Mouse (Mus musculus) spleen, embryonic (tissue): Measurements from ENCODE around the gene Shank2.

Source experiments
- CTCF ChIA-PET: fragments of 350-600 bp; sonication (Branson Sonifier 250); formaldehyde crosslinking; loops from one replicate; lab custom pipeline; 2022; lab: Charles Lee

The Shank2 gene

DNA sequence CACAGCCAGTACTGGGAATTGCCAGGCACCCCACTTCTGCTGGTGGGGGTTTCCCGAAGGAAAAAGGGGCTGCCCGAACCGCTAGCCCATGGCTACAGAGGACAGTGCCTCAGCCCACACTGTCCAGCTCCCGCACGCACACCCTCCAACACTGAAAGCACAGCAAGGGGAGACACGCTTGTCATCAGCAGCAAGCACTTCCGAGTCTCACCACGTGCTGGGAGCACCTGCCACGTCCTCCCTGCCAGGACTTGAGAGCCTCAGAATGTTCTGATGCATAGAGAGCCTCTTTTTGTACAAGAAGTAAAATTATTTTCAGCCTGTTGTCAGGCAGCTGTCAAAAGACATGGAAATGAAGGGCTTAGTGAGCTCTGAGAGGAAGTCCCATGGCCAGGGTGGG is 169.0 kb downstream of the Shank2 start:
- CTCF ChIA-PET = no interaction called here

GRCm38 (mm10) chr7:144173869-144174268 is 172.1 kb downstream of the Shank2 start:
- CTCF ChIA-PET = no interaction called here

DNA sequence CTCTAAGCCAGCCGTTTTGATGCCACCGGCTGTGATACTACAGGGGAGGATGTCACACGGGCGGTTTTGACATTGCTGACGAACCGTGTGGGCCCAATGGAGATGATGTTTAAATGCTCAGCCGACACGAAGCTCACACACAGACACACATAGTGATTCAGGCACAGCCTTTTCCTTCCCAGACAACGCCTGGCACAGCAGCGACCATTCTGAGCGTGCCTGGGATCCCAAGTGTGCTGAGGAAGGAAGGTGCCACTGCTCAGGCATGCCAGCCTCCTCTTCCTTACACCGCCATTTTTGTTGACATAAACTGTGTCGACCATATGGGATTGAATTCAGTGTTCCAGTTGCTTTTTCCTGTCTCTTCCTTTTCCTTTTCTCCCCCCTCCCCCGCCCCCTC is 172.6 kb downstream of the Shank2 start:
- CTCF ChIA-PET = no interaction called here

GRCm38 (mm10) chr7:144175025-144175424 is 173.3 kb downstream of the Shank2 start:
- CTCF ChIA-PET = no interaction called here

DNA sequence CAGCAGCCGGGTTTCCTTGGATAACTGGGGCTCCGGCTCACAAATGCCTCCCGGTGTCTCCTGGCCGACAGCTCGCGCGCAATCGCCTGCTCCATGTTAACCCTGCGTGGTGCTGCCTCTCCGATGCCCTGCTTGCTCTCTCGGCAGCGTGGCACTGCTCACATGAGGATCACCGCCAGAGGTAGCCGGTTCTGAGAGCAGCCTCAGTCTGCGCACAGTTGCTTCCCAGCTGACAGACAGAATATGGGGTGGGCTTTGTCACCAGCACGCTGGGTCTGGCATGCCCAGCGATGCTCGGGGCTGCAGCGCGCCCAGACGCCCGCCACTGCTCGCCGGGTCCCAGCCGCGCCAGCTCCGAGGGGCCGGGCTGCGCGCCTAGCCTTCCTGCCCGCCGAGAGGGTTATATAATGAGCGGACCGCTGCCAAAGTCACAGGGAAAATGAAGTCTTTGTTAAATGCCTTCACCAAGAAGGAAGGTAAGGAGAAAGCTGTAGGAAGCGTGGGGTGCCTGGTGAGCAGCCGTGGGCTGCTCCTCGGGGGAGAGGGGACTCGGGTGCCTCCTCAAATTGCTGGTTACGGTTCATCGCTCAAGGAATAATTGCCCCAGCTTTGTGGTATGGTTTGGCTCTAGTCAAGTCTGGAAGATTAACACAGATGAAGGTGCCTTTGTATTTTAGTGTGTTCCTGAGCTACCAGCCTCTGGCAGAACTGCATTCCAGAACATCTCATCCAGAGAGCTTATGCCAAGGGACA is 173.9 kb downstream of the Shank2 start:
- CTCF ChIA-PET = no interaction called here

- CTCF ChIA-PET = no interaction called here
Measured at GRCm38 (mm10) chr7:144176234-144176730, 174.6 kb downstream of the Shank2 start.

- CTCF ChIA-PET = no interaction called here
Measured at GRCm38 (mm10) chr7:144179436-144179835, 177.7 kb downstream of the Shank2 start.

GRCm38 (mm10) chr7:144180885-144181284 is 179.2 kb downstream of the Shank2 start:
- CTCF ChIA-PET = no interaction called here

DNA sequence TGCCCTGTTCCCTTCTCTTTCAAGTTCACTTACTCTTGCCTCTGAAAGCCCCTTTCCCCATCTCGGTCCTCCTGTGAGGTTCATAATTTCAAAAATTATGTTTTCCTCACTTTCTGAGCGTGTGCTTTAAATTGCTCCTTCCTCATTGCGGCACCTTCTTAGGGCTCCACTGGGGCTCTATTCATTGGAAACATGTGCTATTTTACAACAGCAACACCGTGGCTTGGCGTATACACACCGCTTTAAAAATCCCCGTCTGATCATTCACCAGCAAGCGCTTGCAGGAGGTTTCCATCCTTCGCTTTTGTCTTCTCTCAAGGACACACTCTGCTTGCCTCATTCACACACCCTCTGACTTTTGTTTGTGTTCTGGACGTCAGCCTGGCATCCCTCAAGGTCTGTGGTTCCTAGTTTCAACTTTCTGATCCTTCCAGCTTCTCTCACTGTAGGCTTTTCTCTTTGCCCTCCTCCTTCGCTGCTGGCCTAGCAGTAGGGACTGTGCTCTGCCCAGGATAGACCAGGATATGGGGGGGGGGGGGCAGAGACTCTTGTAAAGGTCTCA is 186.2 kb downstream of the Shank2 start:
- CTCF ChIA-PET = no interaction called here

DNA sequence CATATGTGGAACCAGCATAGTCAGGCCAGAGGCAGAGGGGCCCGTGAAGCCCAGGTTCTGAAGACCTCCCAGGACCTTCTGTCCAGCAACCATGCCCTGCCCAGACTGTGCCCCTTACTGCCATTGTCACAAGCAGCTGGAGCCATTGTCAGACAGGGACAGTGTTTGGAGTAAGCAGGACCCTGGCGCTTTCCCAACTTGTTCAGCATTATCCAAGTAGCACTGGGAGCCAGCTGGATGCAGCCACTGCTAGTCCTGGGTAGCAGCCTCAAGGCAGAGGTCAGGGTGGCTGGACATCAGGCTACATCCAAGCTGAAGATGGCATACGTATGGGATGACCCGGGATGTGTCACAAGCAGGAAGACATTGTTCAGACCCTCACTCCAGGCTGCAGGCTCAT is 187.7 kb downstream of the Shank2 start:
- CTCF ChIA-PET = no interaction called here

DNA sequence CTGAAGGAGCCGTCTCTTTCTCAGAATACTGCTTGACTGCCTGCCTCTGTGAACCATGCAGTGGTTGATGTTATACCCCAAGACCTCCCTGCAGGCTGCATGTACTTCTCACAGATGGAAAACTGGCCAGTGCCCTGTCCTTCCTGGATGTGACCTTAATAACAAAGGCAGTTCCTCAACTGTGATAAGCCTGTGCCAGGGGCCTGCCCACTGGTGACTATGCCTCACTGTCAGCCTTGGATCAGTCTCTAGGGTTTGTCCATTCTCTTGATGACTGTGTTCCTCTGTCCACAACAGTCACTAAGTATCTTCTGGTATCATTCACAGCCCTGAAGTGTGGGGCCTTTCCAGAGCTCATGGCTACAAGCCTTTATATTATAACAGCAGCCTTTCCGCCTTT is 196.8 kb downstream of the Shank2 start:
- CTCF ChIA-PET = no interaction called here

DNA sequence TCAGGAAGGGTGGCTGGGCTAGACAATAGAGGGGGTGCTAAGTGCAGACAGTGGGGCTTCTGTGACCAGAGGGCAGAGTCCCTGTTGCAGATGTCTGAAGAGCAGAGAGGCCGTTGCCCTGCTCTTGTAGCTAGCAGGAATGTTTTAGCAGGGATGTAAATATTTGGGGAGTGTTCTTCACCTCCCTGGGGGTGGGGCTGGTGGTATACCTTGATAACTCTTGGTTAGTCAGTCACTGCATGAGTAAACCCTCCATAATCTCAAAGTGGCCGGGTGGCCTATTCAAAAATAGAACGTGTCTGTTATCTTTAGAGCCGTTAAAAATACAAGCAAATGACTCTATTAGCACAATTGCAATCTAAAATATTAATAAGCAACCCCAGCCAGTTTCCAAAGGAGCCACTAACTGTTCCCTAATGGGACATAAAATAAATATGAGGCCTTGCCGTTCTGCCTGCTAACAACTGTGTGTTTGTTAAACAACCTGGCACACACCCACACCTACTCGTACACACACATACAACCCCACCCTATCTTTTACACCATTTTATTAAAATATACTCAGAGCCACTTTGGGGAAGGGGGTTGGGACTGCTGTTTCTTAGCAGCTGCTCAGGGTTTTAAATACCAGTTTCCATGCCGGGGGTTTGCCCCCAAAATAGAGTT is 200.4 kb downstream of the Shank2 start:
- CTCF ChIA-PET = no interaction called here

DNA sequence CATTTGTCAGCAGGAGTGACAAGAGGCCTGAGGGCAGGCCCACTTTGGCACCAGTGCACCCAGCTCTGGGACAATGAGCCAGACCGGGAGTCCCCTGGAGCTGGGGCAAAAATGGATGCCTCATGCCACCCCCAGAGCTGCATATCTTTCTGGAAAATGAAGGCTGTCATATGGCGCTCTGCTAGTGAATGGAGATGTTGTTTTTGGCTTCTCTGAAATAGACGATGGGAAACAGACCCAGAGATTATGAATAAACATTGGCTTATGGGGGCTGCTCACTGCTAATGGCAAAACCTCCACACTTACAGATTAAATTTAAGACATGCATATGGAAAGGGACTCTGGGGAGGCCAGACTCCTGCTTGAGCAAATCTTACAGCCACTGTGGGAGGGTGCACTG is 202.6 kb downstream of the Shank2 start:
- CTCF ChIA-PET = no interaction called here

DNA sequence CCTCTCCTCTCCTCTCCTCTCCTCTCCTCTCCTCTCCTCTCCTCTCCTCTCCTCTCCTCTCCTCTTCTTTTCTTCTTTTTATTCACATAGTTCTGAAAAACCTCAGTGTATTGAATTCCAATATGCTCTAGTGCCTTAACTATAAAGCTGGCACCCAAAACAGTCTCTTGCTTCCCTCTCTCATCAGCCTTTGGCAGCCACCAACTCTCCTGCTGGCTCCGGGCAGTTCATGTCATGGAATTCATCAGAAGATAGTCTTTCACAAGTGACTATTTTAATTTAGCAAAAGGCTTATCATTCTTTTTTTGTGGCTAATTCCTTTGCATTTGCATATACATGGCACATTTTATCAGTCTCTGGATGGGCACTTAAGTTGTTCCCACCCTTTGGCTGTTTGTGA is 203.4 kb downstream of the Shank2 start:
- CTCF ChIA-PET = no interaction called here

GRCm38 (mm10) chr7:144205837-144206236 is 204.1 kb downstream of the Shank2 start:
- CTCF ChIA-PET = no interaction called here

GRCm38 (mm10) chr7:144206254-144206653 is 204.5 kb downstream of the Shank2 start:
- CTCF ChIA-PET = no interaction called here

GRCm38 (mm10) chr7:144207100-144207499 is 205.4 kb downstream of the Shank2 start:
- CTCF ChIA-PET = no interaction called here

GRCm38 (mm10) chr7:144207849-144208248 is 206.1 kb downstream of the Shank2 start:
- CTCF ChIA-PET = no interaction called here

GRCm38 (mm10) chr7:144208628-144209027 is 206.9 kb downstream of the Shank2 start:
- CTCF ChIA-PET = no interaction called here

GRCm38 (mm10) chr7:144210526-144210925 is 208.8 kb downstream of the Shank2 start:
- CTCF ChIA-PET = no interaction called here

DNA sequence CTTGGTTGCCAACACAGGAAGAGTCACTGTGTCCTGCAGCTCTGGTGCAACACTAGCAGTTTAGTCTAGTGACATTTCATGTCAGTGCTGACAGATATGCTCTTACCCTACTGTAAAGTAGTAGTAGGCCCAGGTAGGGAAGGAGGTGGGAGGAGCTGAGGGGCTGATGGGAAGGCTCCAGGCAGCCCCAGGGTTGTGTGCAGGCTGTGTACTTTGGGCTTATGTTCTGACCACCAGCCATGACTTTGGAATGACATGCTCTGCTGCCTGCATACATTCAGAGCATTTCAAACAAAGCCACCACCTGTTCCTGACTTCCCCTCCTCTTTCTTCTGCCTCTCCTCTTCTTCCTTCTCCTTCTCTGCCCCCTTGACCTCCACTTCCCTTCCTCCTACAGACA is 211.0 kb downstream of the Shank2 start:
- CTCF ChIA-PET = no interaction called here

DNA sequence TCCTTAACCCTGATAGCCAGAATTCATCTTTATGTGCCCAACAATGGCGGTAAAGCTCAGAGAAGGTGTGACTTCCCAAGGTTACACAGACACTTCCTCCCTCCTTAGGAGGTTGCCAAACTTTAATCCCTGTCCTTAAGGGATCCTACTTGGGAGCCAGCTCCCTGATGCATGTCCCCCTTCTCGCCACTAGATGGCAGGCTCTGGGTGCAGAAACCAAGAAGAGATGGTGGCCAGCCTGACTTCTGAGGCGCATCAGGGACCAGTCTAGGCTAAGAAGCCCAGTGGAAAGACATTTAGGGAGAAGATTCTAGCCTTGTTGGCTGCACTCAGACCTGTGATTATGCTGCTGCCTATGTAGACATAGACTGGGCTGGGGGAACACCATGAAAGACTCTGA is 215.5 kb downstream of the Shank2 start:
- CTCF ChIA-PET = no interaction called here

DNA sequence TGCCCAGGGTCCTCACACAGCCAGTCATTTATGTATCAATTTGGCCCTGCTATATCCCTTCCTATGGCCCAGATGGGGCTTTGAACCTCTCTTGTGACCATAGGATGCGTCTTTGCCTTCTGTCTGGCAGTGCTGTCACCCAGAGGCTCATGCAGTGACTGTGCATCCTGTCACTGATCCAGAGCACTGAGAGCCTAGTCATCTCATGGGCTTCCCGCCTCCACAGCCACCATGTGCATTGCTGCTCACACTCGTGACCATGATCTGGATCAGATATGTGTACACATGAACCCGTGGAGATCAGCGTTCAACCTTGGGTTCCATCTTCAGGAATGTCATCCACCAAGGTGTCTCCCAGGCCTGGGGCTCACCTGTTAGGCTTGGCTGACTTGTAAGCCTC is 227.0 kb downstream of the Shank2 start:
- CTCF ChIA-PET = no interaction called here
